In the genomic region with DNA sequence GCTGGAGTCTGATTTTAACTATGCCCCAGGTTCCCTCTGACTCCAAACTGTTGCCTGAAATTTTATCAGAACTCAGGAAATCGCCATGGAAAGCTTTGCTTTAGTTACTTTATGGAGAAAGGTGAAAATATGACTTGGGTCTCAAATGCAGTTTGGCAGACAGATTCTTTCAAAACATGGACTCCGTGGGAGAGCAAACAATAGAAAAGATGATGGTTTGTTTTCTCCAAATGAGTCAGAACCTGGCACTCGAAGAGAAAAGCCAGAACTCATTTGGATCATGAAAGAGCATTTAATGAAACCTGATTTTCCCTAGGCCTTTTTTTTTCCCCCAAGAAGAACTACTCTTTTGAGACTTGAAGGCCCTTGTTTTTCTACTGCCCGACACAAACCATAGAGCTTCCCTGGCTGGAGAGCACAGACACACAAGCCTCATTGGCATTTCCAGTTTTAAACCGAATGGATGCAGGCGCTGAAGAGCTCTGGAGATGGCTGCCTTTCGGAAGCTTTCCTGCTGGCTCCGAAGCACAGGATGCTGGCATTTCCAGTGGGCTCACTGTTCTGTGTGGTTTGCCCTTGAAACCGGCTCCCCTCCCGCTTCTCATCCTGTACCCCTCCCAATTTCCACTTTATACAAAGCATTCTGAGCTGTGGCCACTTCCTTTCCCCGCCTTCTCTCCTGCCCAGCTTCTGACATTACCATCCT, we compare ENCODE assay signal across 10 mouse cellular contexts. TPM values are rescaled to one million over a fixed set of nuclear protein-coding genes. Genes with fewer than 3 reads are reported as not detected.
A peak's percentile ranks its signal among the peaks of the same experiment; 100 is the strongest.
DNase-seq lines count a peak whose midpoint lies in the region; ATAC-seq and TF ChIP-seq lines count a peak whose summit lies in the region.
"Had no signal": no experiment of that assay in that cellular context is flagged by ENCODE, and none has a peak within 500 bp of the region (broad histone marks: within the 10 kb centered on the region; RNA-seq: fewer than 3 reads in every experiment).

No protein-coding gene starts in this region.

- TF ChIP-seq POLR2A in spleen, adult 2 months (IDR thresholded peaks at IDR 0.05; ENCODE audit: low read depth, low read length): no peak

- intact Hi-C loops in left cerebral cortex, postnatal 25 days (cut with DNase I): no loop called here

- no peak for TF ChIP-seq CTCF in spleen, adult 2 months (IDR thresholded peaks at IDR 0.05; ENCODE audit: extremely low read depth, insufficient read depth, insufficient read length, insufficient replicate concordance)

- no peaks in the 10 kb centered on the region for H3K9me3 ChIP-seq in neural tube, embryonic 13.5 days

- DNase-seq in cerebellum, postnatal 10 days: peak; percentile 47 to 49
- DNase-seq in cerebellum, adult 11-12 months: no peak
- peak in 1 of 2 experiments; percentile 21 for DNase-seq in spleen, adult 2 months (ENCODE audit: low read depth in 1 of 2, low spot score in 2 of 2)
- DNase-seq in spleen, postnatal 14 days (ENCODE audit: low spot score in 2 of 2): no peak
- peak; percentile 14 for DNase-seq in heart, postnatal 4 days
- DNase-seq in left cerebral cortex, postnatal 25 days (ENCODE audit: low spot score in 2 of 2): no peak
- no peak for DNase-seq in ovary, adult 18-20 months (ENCODE audit: low spot score)

- H3K27ac ChIP-seq in spleen, adult 2 months (ENCODE audit: insufficient read depth, low read length): peak overlapping the region; percentile 92
- H3K27ac ChIP-seq in neural tube, embryonic 13.5 days (replicated peaks): peak overlapping the region; percentile 62

- WGBS in spleen, adult 2 months: 50% methylated on average over 11 of the region's 11 CpGs
- 70% methylated on average over 11 of the region's 11 CpGs for WGBS in neural tube, embryonic 13.5 days

- ATAC-seq in neural tube, embryonic 13.5 days (ENCODE audit: low read depth): no peak

- H3K27me3 ChIP-seq in spleen, adult 2 months (ENCODE audit: control insufficient read depth, insufficient read depth, low read length): no peaks in the 10 kb centered on the region
- no peaks in the 10 kb centered on the region for H3K27me3 ChIP-seq in neural tube, embryonic 13.5 days

- no peaks in the 10 kb centered on the region for H3K36me3 ChIP-seq in spleen, adult 2 months (ENCODE audit: control insufficient read depth, insufficient read depth, low read length)
- no peaks in the 10 kb centered on the region for H3K36me3 ChIP-seq in neural tube, embryonic 13.5 days

- H3K4me1 ChIP-seq in spleen, adult 2 months (ENCODE audit: control insufficient read depth, insufficient read depth, insufficient read length): peaks cover 10% of the 10 kb centered on the region; the same call in 1 of the 2 replicates
- H3K4me1 ChIP-seq in neural tube, embryonic 13.5 days (replicated peaks): peaks cover 9% of the 10 kb centered on the region; the same call in 1 of the 2 replicates

- H3K4me3 ChIP-seq in spleen, adult 2 months (ENCODE audit: extremely low read depth, insufficient read depth, insufficient read length): no peak overlapping the region
- no peak overlapping the region for H3K4me3 ChIP-seq in neural tube, embryonic 13.5 days

- no peak overlapping the region for H3K4me2 ChIP-seq in neural tube, embryonic 13.5 days

- no peak overlapping the region for H3K9ac ChIP-seq in neural tube, embryonic 13.5 days

RNA-seq across cellular contexts. Expression of a gene that starts 14.0 kb away (rescaled TPM):
- 2.7 and 3.4 TPM in 2 replicates for polyA plus RNA-seq in spleen, adult 2 months (2012; rRNA removed)
- total RNA-seq in heart, postnatal 4 days (2021): not detected
- polyA plus RNA-seq in neural tube, embryonic 13.5 days (2015; fragmentation: Nextera tagmentation; extraction: Ambion mirVana): 0.77 TPM in 1 of 2 replicates, not detected in the other
- 1 to 10 TPM in 1 of 2 experiments, not detected in 1; 1.7 TPM for total RNA-seq in left cerebral cortex, postnatal 25 days (2021)
- total RNA-seq: layer of hippocampus, postnatal 25 days; MEL had no signal

Comparison
In these comparisons a context has a peak if more than half of its experiments do, and no peak if none do; other contexts are left out.
1. DNase-seq: peak in cerebellum, postnatal 10 days (2 of 2) and heart, postnatal 4 days (single experiment); none in cerebellum, adult 11-12 months (single experiment), spleen, postnatal 14 days (0 of 2), left cerebral cortex, postnatal 25 days (0 of 2) and ovary, adult 18-20 months (single experiment).